Mouse (Mus musculus) embryonic stem cell, embryonic (primary cell): ENCODE results near the gene Ppp5c.
"Not testable (repeated sequence)": the region's sequence is repeated elsewhere in the genome, so short reads cannot be mapped to it uniquely, and the experiment has no call there.

Source experiments
- CTCF ChIA-PET, 4 experiments: fragments of 300-600 bp in 2 of 4; fragments of 350-600 bp in 2 of 4; sonication (Branson Sonifier 250); formaldehyde crosslinking; loops; one replicate each; lab custom pipeline; 2022; ENCODE audit warnings: inconsistent platforms in 2 of 4; lab: Charles Lee
- POLR2A ChIA-PET, 4 experiments: fragments of 300-600 bp in 2 of 4; fragments of 350-600 bp in 2 of 4; sonication (Branson Sonifier 250); formaldehyde crosslinking; loops; one replicate each; lab custom pipeline; 2022; ENCODE audit warnings: antibody characterized with exemption in 4 of 4, inconsistent platforms in 1 of 4; lab: Charles Lee

Gene Ppp5c

DNA sequence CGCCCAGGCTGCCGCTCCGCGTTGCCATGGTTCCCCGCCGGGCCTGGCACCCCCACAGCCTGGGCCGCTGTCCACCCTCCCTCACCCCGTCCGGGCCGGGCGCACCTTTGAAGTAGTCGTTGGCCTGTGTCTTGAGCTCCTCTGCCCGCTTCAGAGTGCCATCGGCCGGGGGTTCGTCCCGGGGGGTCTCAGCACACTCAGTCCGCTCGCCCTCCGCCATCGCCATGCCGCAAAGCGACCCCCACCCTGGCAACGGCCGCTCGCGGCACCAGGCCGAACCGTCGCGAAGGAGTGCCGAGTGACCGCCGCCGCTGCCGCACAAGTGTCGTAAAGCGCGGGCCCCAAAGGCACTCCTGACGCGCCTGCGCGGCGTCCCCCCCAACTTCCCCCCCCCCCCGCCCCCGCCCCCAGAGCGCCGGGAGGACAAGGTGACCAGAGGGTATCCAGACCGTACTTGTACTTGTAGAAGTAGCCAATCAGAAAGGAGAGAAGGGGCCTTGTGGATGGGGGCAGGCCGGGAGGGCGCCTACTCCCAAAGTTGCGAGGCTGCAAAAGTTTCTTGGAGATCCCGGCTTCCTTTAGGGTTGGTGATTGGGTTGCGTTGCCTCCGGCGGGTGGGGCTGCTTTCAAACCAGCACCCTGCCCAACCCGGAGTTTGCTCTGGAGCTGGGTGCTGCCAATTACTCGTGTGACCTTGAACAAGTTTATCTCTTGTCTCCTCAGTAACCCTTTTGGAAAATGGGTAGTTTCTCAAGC, at the start of gene Ppp5c:
Ppp5c (minus strand) TSS at position 337 of the 756 bp plus-strand sequence.
- CTCF ChIA-PET = interaction anchor here (0.6 to 2.4 kb wide), 5 partner anchors 23 to 398 kb away, joined by 3 to 9 read pairs (median 6); no protein-coding TSS in a partner anchor
- POLR2A ChIA-PET = interaction anchor here in 3 of 4 experiments (0.6 to 2.1 kb wide), 11 partner anchors 11 to 621 kb away, joined by 3 to 6 read pairs (median 4); no protein-coding TSS in a partner anchor

GRCm38 (mm10) chr7:17076542-17076941, 48.8 kb upstream of the Ppp5c start:
- CTCF ChIA-PET = interaction anchor here in 1 of 4 experiments (0.7 kb wide), 1 partner anchor 17 kb away, joined by 4 read pairs; no protein-coding TSS in a partner anchor
- POLR2A ChIA-PET = no interaction called here

GRCm38 (mm10) chr7:17073904-17074615, 46.3 kb upstream of the Ppp5c start, which contains the start of gene Psg16:
Psg16 (plus strand) TSS chr7:17074040.
- ChIA-PET POLR2A (interaction anchor here in 3 of 4 experiments (0.6 to 1.2 kb wide), 3 partner anchors 12 to 73 kb away, joined by 3 to 5 read pairs (median 4); partner anchors contain the start of gene Hif3a (in 1 of the 3)), CTCF (interaction anchor here (0.6 to 2.2 kb wide), 37 partner anchors 9 to 1027 kb away, joined by 3 to 12 read pairs (median 4); partner anchors contain the start of genes Hif3a (in 3 of the 4), Dact3 (in 1 of the 4) and Psg29 (in 1 of the 4))

GRCm38 (mm10) chr7:17073513-17073903, 45.8 kb upstream of the Ppp5c start:
- ChIA-PET POLR2A (interaction anchor here in 3 of 4 experiments (0.6 to 1.2 kb wide), 3 partner anchors 11 to 73 kb away, joined by 3 to 5 read pairs (median 4); partner anchors contain the start of gene Hif3a (in 1 of the 3)), CTCF (interaction anchor here (0.6 to 2.2 kb wide), 29 partner anchors 9 to 1028 kb away, joined by 3 to 12 read pairs (median 5); partner anchors contain the start of genes Hif3a (in 3 of the 4) and Dact3 (in 1 of the 4))

GRCm38 (mm10) chr7:17067651-17068050, 39.9 kb upstream of the Ppp5c start:
- CTCF ChIA-PET = interaction anchor here in 2 of 4 experiments (0.6 to 3.1 kb wide), 3 partner anchors 17 to 135 kb away, joined by 3 to 23 read pairs (median 4); no protein-coding TSS in a partner anchor
- POLR2A ChIA-PET = not testable (repeated sequence)

DNA sequence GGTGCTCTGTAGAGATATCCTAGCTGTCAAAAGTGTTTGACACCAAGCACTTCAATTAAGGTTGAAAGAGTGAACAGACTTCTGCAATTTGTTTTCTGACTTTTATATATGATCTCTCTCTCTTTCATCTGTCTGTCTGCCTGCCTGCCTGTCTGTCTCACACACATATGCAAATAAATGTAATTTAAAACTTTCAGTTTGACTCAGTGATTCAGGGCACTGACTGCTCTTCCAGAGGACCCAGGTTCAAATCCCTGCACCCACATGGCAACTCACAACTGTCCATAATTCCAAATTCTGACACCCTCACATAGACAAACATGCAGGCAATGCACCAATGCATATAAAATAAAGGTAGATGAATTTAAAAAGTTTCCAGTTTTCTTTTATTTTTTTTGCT, 39.3 kb upstream of the Ppp5c start:
- POLR2A ChIA-PET = interaction anchor here in 1 of 4 experiments (1.0 kb wide), 1 partner anchor 11 kb away, joined by 3 read pairs; no protein-coding TSS in a partner anchor

DNA sequence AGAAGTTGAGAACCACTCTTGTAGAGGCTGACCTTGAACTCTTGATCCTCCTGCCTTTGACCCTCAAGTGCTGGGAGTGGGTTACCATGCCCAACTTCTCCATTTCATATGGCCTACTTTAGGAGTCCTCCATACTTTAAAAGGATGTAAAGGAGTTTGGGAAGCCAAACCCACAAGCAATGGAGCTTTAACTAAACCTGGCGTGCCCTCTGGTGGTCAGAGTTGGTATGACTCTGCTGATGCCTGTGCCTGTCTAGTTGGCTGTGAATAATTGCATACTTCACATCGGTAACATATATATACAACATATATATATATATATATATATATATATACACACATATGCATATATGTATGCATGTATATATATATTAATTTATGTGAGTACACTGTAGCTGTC, 38.7 kb upstream of the Ppp5c start:
- ChIA-PET CTCF (interaction anchor here (0.5 to 3.1 kb wide), 38 partner anchors 8 to 1606 kb away, joined by 3 to 23 read pairs (median 4); partner anchors contain the start of gene Pnmal2 (in 1 of the 4)), POLR2A (interaction anchor here in 1 of 4 experiments (1.0 kb wide), 1 partner anchor 10 kb away, joined by 3 read pairs; no protein-coding TSS in a partner anchor)

More for the DNA sequence above, 39.3 kb upstream of the Ppp5c start:
- CTCF ChIA-PET = interaction anchor here in 3 of 4 experiments (1.0 to 3.1 kb wide), 25 partner anchors 9 to 153 kb away, joined by 3 to 23 read pairs (median 4); no protein-coding TSS in a partner anchor

GRCm38 (mm10) chr7:17065620-17066019, 37.9 kb upstream of the Ppp5c start:
- ChIA-PET CTCF (interaction anchor here in 3 of 4 experiments (0.7 to 3.1 kb wide), 8 partner anchors 9 to 826 kb away, joined by 3 to 23 read pairs (median 4); partner anchors contain the start of gene Psg16 (in 1 of the 3)), POLR2A (interaction anchor here in 3 of 4 experiments (1.4 to 2.0 kb wide), 3 partner anchors 9 to 15 kb away, joined by 4 to 6 read pairs (median 6); no protein-coding TSS in a partner anchor)

- ChIA-PET CTCF (interaction anchor here in 2 of 4 experiments (0.7 to 6.2 kb wide), 9 partner anchors 11 to 433 kb away, joined by 3 to 45 read pairs (median 7); partner anchors contain the start of genes Psg16 (in 2 of the 2) and Gng8 (in 1 of the 2)), POLR2A (interaction anchor here in 2 of 4 experiments (1.3 to 1.8 kb wide), 5 partner anchors 11 to 93 kb away, joined by 3 to 6 read pairs (median 5); partner anchors contain the start of gene Psg16 (in 1 of the 2))
Observed at GRCm38 (mm10) chr7:17062845-17063244, 35.1 kb upstream of the Ppp5c start.

GRCm38 (mm10) chr7:17062389-17062788, 34.7 kb upstream of the Ppp5c start, which contains the start of gene Hif3a:
Hif3a (minus strand) TSS chr7:17062427.
- ChIA-PET CTCF (interaction anchor here (1.1 to 6.2 kb wide), 15 partner anchors 11 to 433 kb away, joined by 3 to 45 read pairs (median 7); partner anchors contain the start of gene Psg16 (in 3 of the 4)), POLR2A (interaction anchor here in 2 of 4 experiments (0.5 to 1.8 kb wide), 9 partner anchors 11 to 1810 kb away, joined by 3 to 6 read pairs (median 3); partner anchors contain the start of gene Psg16 (in 1 of the 2))

DNA sequence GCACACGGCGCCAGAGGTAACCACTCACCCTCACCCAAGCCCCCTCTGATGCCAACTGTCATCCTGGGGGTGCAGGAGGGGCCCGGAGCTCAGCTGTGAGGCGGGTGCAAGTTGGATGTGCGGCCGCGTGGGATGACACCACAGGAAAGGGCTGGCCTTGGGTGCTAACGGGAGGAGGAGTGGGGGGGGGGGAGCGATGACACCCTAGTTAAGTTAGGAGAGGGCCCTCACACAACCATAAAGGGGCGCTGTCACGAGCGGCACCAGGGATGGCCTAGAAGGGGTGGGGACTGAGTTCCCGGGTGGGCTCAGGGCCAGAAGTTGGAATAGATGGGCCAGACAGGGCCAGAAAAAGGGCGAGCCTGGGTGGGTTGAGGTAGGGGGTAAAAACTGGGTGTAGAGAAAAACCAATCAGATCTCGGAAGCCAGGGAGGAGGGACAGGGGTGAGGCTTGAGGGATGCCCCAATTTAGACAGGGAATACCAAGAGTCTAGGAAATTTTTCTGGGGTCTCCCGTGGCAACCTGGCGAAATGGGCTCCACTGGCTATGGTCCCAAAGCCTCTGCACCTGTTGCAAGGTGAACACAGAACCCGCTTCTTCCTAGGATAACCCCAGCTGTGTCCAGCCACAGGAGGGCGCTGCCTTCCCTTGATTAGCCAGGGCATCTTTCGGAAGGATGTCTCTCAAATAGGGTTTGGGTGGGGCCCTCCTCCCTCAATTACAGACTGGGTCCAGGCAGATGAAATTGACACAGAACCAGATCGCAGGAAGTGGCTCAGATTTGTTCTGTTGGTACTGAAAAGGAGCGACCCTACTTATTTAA, 33.3 kb upstream of the Ppp5c start:
- ChIA-PET CTCF (interaction anchor here (0.6 to 6.2 kb wide), 20 partner anchors 10 to 372 kb away, joined by 3 to 45 read pairs (median 5); partner anchors contain the start of genes Psg16 (in 2 of the 4) and Pnmal2 (in 1 of the 4)), POLR2A (interaction anchor here in 2 of 4 experiments (1.1 to 2.0 kb wide), 6 partner anchors 10 to 1812 kb away, joined by 3 to 6 read pairs (median 5); no protein-coding TSS in a partner anchor)

DNA sequence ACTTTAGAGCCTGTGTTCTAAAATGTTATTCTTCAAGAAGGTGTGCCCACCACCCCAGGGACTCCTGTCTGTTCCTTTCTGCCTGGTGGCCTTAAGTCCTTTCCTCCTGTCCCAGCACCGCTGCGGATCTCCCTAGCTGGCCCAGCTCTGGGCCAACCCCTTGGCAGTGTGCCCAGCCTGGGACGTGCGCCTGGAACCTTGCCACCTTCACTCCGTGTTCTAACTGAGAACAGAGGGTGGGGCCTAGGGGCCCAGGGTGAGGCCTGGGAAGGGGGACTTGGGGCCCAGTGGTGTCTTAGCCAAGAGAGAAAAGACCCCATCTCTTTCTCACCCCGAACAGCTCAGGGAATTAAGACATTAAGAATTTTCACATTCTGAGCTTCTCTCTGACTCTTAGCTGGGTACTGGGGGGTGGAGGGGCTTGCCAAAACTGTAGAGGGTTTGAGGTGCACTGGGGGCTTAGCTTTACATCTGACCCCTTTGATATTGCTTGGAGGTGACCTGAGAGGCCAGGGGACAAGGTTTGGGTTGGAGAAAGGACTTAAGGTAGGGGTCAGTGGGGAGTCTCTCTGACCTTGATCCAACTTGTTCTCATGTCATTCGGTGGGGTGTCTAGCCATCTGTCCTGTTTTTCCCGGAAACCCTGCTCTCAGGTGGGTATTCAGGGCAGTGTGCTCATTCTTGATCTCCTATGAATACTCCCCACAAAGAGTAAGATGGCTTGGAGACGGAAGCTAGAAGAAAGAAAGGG, 32.5 kb upstream of the Ppp5c start:
- ChIA-PET CTCF (interaction anchor here (0.6 to 6.2 kb wide), 12 partner anchors 8 to 371 kb away, joined by 3 to 45 read pairs (median 7); no protein-coding TSS in a partner anchor), POLR2A (interaction anchor here in 2 of 4 experiments (0.6 to 2.0 kb wide), 4 partner anchors 70 to 127 kb away, joined by 3 to 6 read pairs (median 4); no protein-coding TSS in a partner anchor)

DNA sequence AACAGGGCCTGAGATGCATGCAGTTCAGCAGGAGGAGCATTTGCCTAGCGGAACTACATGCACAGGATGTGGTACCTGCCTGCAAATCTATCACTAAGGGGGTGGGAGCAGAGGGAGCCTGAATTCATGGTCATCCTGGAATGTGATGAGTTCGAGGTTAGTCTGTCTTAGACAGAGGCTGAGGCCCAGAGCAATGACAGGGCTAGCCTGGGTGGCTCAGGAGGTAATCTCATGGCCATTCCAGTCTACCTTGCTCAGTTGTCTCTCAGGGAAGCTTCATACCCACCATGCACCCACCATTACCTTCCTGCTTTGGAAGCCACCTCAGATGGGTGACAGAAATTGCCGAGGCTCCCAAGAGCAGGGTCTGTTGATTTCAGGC, 31.7 kb upstream of the Ppp5c start:
- ChIA-PET CTCF (interaction anchor here in 1 of 4 experiments (0.7 to 6.2 kb wide), 4 partner anchors 9 to 939 kb away, joined by 3 to 45 read pairs (median 7); partner anchors contain the start of genes Kptn and Psg16), POLR2A (interaction anchor here in 1 of 4 experiments (1.0 to 2.0 kb wide), 2 partner anchors 70 to 126 kb away, joined by 3 to 6 read pairs; no protein-coding TSS in a partner anchor)

GRCm38 (mm10) chr7:17058816-17059462, 31.2 kb upstream of the Ppp5c start:
- POLR2A ChIA-PET = interaction anchor here in 1 of 4 experiments (1.0 kb wide), 1 partner anchor 125 kb away, joined by 3 read pairs; no protein-coding TSS in a partner anchor
- CTCF ChIA-PET = interaction anchor here in 3 of 4 experiments (0.7 to 6.2 kb wide), 12 partner anchors 7 to 939 kb away, joined by 3 to 45 read pairs (median 4); partner anchors contain the start of genes Psg16 (in 3 of the 3), Kptn (in 1 of the 3) and Pnmal2 (in 1 of the 3)
